Mouse (Mus musculus): Measurements from ENCODE around the gene Prim1. TPM values are rescaled to one million over a fixed set of nuclear protein-coding genes. Genes with fewer than 3 reads are reported as not detected.
A peak's percentile ranks its signal among the peaks of the same experiment; 100 is the strongest.

The Prim1 gene
- polyA plus RNA-seq, 1 experiment from 2014 or later: 9.3 TPM

DNA sequence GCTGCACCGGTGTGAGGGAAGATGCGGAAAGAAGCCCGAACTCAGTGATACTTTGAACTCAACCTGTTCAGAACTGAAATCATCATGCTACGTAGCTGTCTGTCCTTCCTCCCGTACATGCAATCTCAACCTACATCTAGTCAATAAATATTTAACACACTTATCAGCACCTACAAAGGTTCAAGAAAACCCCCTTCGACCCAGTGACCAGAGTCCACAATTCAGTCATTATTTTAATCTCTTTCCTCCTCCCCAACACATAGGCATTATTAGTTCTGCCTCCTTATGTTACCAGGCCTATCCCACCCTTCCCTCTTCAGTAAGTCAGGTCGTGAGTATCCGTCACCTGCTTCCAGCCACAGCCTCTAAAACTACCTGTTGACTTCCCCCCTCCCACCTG is 9.5 kb upstream of the Prim1 start:
- DNase-seq (ENCODE audit: low spot score): no peak
- H3K27me3 ChIP-seq (replicated peaks; ENCODE audit: insufficient read depth, low read length): no peaks in the 10 kb centered on the region
- no peak overlapping the region for H3K4me3 ChIP-seq (ENCODE audit: low read depth, low read length)
- H3K4me1 ChIP-seq (ENCODE audit: insufficient read depth, low read depth, low read length): no peaks in the 10 kb centered on the region
- TF ChIP-seq CTCF (IDR thresholded peaks at IDR 0.05) (no peak), EP300 (IDR thresholded peaks at IDR 0.05) (no peak)
- no peaks in the 10 kb centered on the region for H3K36me3 ChIP-seq (ENCODE audit: insufficient read depth, low read length)
- WGBS: 73% methylated on average over 8 of the region's 8 CpGs
- no peak overlapping the region for H3K4me2 ChIP-seq (replicated peaks; ENCODE audit: low read depth, low read length)
- no peak for ATAC-seq
- H3K27ac ChIP-seq (ENCODE audit: low read length): no peak overlapping the region
- no peaks in the 10 kb centered on the region for H3K9me3 ChIP-seq (ENCODE audit: low read length)
- H3K9ac ChIP-seq (replicated peaks; ENCODE audit: low read depth): no peak overlapping the region

DNA sequence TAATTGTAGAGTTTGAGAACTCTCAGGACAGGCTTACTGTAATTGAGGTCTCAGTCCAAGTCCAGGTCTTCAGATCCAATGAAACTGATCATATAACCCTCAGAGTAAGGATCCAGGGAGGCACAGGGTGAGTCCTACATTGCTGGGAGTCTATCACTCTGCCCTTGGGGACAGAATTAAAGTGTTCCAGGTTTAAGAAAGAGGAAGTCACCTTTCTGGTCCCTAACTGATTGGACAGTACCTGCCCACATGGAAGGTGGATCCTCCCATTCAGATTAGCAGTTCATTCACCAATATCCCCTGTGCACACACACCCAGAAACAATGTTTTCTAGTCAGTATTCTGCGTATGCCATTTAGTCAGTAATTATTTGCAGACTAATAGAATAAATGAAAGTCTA is 7.5 kb upstream of the Prim1 start, which contains the start of gene Hsd17b6:
Gene Hsd17b6, minus strand, starts transcription at position 166 of the 400 bp plus-strand sequence.
- H3K4me3 ChIP-seq (ENCODE audit: low read depth, low read length): no peak within 1 kb of the TSS
- no peak for ATAC-seq
- WGBS: 87% methylated on average over 1 of the region's 1 CpGs

DNA sequence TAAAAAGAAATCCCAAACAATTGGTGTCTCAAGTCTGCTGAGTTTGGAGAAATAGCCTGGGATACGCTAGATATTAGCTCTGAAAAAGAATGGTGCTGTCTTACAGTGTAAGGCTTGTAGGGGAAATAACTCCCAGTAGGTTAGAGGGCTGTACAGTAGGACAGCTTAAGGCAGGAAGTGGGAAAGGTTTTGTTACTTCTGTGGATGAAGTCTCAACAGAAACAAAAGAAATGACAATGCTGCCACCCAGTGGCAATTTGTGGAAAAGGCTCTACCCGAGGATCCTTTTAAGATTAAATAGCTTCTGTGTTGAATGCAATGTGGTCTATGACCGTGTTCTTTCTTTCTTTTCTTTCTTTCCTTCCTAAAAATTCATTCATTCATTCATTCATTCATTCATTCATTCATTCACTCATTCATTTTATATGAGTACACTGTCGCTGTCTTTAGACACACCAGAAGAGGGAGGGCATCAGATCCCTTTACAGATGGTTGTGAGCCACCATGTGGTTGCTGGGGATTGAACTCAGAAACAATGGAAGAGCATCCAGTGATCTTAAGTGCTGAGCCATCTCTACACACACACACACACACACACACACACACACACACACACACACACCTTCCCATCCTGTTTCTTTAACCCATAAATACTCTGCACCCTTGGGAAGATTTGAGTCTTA is 6.6 kb upstream of the Prim1 start:
- Histone ChIP-seq H3K4me3 (ENCODE audit: low read depth, low read length) (no peak overlapping the region), H3K9ac (replicated peaks; ENCODE audit: low read depth) (no peak overlapping the region), H3K36me3 (ENCODE audit: insufficient read depth, low read length) (no peaks in the 10 kb centered on the region), H3K4me2 (replicated peaks; ENCODE audit: low read depth, low read length) (no peak overlapping the region), H3K4me1 (ENCODE audit: insufficient read depth, low read depth, low read length) (no peaks in the 10 kb centered on the region), H3K27me3 (replicated peaks; ENCODE audit: insufficient read depth, low read length) (no peaks in the 10 kb centered on the region), H3K27ac (ENCODE audit: low read length) (no peak overlapping the region), H3K9me3 (ENCODE audit: low read length) (no peaks in the 10 kb centered on the region)
- 10% methylated on average over 4 of the region's 4 CpGs for WGBS
- DNase-seq (ENCODE audit: low spot score) (peak; percentile 89), ATAC-seq (peak; percentile 40)
- TF ChIP-seq EP300 (IDR thresholded peaks at IDR 0.05) (peak; percentile 46), CTCF (IDR thresholded peaks at IDR 0.05) (peak; percentile 80)

More for the DNA sequence above, 7.5 kb upstream of the Prim1 start, which contains the start of gene Hsd17b6:
- no peak within 1 kb of the TSS for H3K4me2 ChIP-seq (replicated peaks; ENCODE audit: low read depth, low read length)
- H3K9ac ChIP-seq (replicated peaks; ENCODE audit: low read depth): no peak within 1 kb of the TSS
- no peak within 1 kb of the TSS for H3K27ac ChIP-seq (ENCODE audit: low read length)
- H3K9me3 ChIP-seq (ENCODE audit: low read length): no peaks in the 10 kb centered on the region
- no peak for DNase-seq (ENCODE audit: low spot score)
- H3K4me1 ChIP-seq (ENCODE audit: insufficient read depth, low read depth, low read length): no peaks in the 10 kb centered on the region
- no peaks in the 10 kb centered on the region for H3K27me3 ChIP-seq (replicated peaks; ENCODE audit: insufficient read depth, low read length)
- TF ChIP-seq EP300 (IDR thresholded peaks at IDR 0.05): no peak
- TF ChIP-seq CTCF (IDR thresholded peaks at IDR 0.05): no peak
- no peaks in the 10 kb centered on the region for H3K36me3 ChIP-seq (ENCODE audit: insufficient read depth, low read length)

DNA sequence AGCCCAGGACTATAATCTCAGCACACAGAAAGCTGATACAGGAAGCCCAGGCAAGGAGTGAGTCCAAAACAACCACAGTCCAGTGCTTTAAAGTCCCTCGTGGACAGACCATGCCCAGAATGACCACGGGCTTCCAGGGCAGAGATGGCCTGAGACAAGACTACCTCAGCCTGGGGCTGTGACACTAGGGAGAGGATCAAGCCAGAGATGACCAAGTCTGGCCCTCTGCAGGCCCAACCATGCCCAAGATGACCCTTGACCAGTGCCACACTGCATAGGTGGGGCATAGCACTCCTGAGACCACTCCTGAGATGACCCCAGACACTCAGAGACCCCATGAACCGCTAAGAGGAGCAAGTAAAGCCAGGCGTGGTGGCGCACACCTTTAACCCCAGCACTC is 5.2 kb upstream of the Prim1 start:
- H3K4me1 ChIP-seq (ENCODE audit: insufficient read depth, low read depth, low read length): no peaks in the 10 kb centered on the region
- no peak overlapping the region for H3K27ac ChIP-seq (ENCODE audit: low read length)
- H3K36me3 ChIP-seq (ENCODE audit: insufficient read depth, low read length): no peaks in the 10 kb centered on the region
- no peak overlapping the region for H3K4me2 ChIP-seq (replicated peaks; ENCODE audit: low read depth, low read length)
- DNase-seq (ENCODE audit: low spot score): no peak
- 71% methylated on average over 5 of the region's 5 CpGs for WGBS
- ATAC-seq: no peak
- TF ChIP-seq CTCF (IDR thresholded peaks at IDR 0.05) (no peak), EP300 (IDR thresholded peaks at IDR 0.05) (no peak)
- no peaks in the 10 kb centered on the region for H3K9me3 ChIP-seq (ENCODE audit: low read length)
- H3K4me3 ChIP-seq (ENCODE audit: low read depth, low read length): no peak overlapping the region
- H3K9ac ChIP-seq (replicated peaks; ENCODE audit: low read depth): no peak overlapping the region
- no peaks in the 10 kb centered on the region for H3K27me3 ChIP-seq (replicated peaks; ENCODE audit: insufficient read depth, low read length)

DNA sequence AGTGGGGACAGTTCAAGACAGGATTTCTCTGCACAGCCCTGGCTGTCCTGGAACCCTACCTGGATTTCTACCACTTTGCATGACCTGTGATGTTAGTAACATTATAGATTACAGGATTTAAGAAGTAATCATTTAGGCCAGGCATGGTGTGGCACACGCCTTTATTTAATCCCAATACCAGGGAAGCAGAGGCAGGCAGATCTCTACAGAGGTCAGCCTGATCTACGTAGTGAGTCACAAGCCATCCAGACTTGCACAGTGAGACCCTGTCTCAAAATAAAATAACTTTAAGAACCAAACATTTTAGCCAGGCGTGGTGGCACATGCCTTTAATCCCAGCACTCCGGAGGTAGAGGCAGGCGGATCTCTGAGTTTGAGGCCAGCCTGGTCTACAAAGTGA is 7.2 kb downstream of the Prim1 start:
- Histone ChIP-seq H3K9me3 (ENCODE audit: low read length) (no peaks in the 10 kb centered on the region), H3K4me1 (ENCODE audit: insufficient read depth, low read depth, low read length) (no peaks in the 10 kb centered on the region), H3K9ac (replicated peaks; ENCODE audit: low read depth) (no peak overlapping the region), H3K36me3 (ENCODE audit: insufficient read depth, low read length) (no peaks in the 10 kb centered on the region), H3K4me2 (replicated peaks; ENCODE audit: low read depth, low read length) (no peak overlapping the region), H3K4me3 (ENCODE audit: low read depth, low read length) (no peak overlapping the region), H3K27ac (ENCODE audit: low read length) (no peak overlapping the region), H3K27me3 (replicated peaks; ENCODE audit: insufficient read depth, low read length) (no peaks in the 10 kb centered on the region)
- ATAC-seq (no peak), DNase-seq (ENCODE audit: low spot score) (no peak)
- TF ChIP-seq CTCF (IDR thresholded peaks at IDR 0.05) (no peak), EP300 (IDR thresholded peaks at IDR 0.05) (no peak)
- 87% methylated on average over 5 of the region's 5 CpGs for WGBS

DNA sequence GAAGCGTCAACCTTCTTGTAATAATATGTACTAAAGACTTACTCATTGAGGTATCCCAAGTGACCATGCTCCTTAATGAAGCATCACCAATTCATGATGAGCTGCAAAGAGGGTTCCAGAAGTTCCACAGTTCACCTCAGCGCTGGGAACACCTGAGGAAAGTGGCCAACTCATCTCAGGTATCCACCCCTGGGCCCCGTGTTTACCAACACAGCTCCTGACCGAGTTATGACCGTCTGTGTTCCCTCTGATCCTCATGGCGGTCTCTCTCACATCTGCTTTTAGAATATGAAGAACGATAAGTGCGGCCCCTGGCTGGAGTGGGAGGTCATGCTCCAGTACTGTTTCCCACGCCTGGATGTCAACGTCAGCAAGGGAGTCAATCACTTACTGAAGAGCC is 8.5 kb downstream of the Prim1 start:
- Histone ChIP-seq H3K4me2 (replicated peaks; ENCODE audit: low read depth, low read length) (no peak overlapping the region), H3K9me3 (ENCODE audit: low read length) (no peaks in the 10 kb centered on the region), H3K9ac (replicated peaks; ENCODE audit: low read depth) (no peak overlapping the region), H3K4me1 (ENCODE audit: insufficient read depth, low read depth, low read length) (no peaks in the 10 kb centered on the region), H3K27me3 (replicated peaks; ENCODE audit: insufficient read depth, low read length) (no peaks in the 10 kb centered on the region), H3K4me3 (ENCODE audit: low read depth, low read length) (no peak overlapping the region), H3K27ac (ENCODE audit: low read length) (no peak overlapping the region), H3K36me3 (ENCODE audit: insufficient read depth, low read length) (no peaks in the 10 kb centered on the region; the same call in 1 of the 2 replicates)
- ATAC-seq: no peak
- TF ChIP-seq EP300 (IDR thresholded peaks at IDR 0.05) (no peak), CTCF (IDR thresholded peaks at IDR 0.05) (no peak)
- DNase-seq (ENCODE audit: low spot score): no peak
- WGBS: 93% methylated on average over 10 of the region's 10 CpGs

All from lung, postnatal 0 days (tissue).